Mouse (Mus musculus) myocyte (in vitro differentiated cells): Measurements from ENCODE around the gene Elavl1. TPM values are rescaled to one million over a fixed set of nuclear protein-coding genes. Genes with fewer than 3 reads are reported as not detected.

ENCODE experiments used
- H3K27me3 ChIP-seq: one replicate; pipeline ENCODE4 v1.6.1; 2011; ENCODE audit not compliant: control insufficient read depth, insufficient read depth, insufficient read length
- H3K36me3 ChIP-seq: one replicate; pipeline ENCODE4 v1.6.1; 2011; ENCODE audit not compliant: control insufficient read depth, insufficient read depth
- H3K4me2 ChIP-seq: one replicate; pipeline ENCODE4 v1.6.1; 2011; ENCODE audit warnings: low read depth, control low read depth
- H3K4me3 ChIP-seq: one replicate; pipeline ENCODE4 v1.5.1; 2011; ENCODE audit warnings: mild to moderate bottlenecking, control low read depth, moderate library complexity
- H3K79me2 ChIP-seq: one replicate; pipeline ENCODE4 v1.6.1; 2011; ENCODE audit not compliant: control insufficient read depth, insufficient read depth
- H3ac ChIP-seq: one replicate; pipeline ENCODE4 v1.6.1; 2011; ENCODE audit not compliant: control insufficient read depth, insufficient read length
- CEBPB ChIP-seq: IDR thresholded peaks from 2 replicates; pipeline ENCODE4 v1.6.1; 2011; ENCODE audit warnings: mild to moderate bottlenecking, moderate library complexity; ENCODE audit not compliant: poor library complexity, insufficient read depth, severe bottlenecking
- E2F4 ChIP-seq: IDR thresholded peaks from one replicate; pipeline ENCODE4 v1.6.1; 2011; ENCODE audit warnings: mild to moderate bottlenecking, control low read depth, moderate library complexity; ENCODE audit not compliant: insufficient read depth
- MAX ChIP-seq: IDR thresholded peaks from one replicate; pipeline ENCODE4 v1.6.1; 2011; ENCODE audit warnings: low read depth, mild to moderate bottlenecking, control low read depth
- MYOD1 ChIP-seq, 3 experiments: IDR thresholded peaks; one replicate each; pipeline ENCODE4 v1.6.1; 2011; ENCODE audit warnings: control low read depth in 2 of 3, low read depth in 2 of 3, mild to moderate bottlenecking in 2 of 3, moderate library complexity in 1 of 3; ENCODE audit not compliant: insufficient read length in 2 of 3, control insufficient read depth in 1 of 3
- MYOG ChIP-seq, 3 experiments: IDR thresholded peaks; one replicate each; pipeline ENCODE4 v1.6.1; 2011; ENCODE audit warnings: control low read depth in 2 of 3, low read depth in 2 of 3, mild to moderate bottlenecking in 2 of 3; ENCODE audit not compliant: insufficient read length in 2 of 3, control insufficient read depth in 1 of 3, insufficient read depth in 1 of 3
- POLR2A ChIP-seq: IDR thresholded peaks from one replicate; pipeline ENCODE4 v1.6.1; 2011; ENCODE audit warnings: low read depth, mild to moderate bottlenecking, control low read depth, moderate library complexity; ENCODE audit not compliant: insufficient read length
- POLR2AphosphoS2 ChIP-seq: IDR thresholded peaks from one replicate; pipeline ENCODE4 v1.6.1; 2011; ENCODE audit warnings: low read depth, control low read depth; ENCODE audit not compliant: insufficient read length
- REST ChIP-seq: IDR thresholded peaks from one replicate; pipeline ENCODE4 v1.6.1; 2011; ENCODE audit warnings: mild to moderate bottlenecking, control low read depth, moderate library complexity; ENCODE audit not compliant: insufficient read depth, insufficient read length
- SRF ChIP-seq: IDR thresholded peaks from one replicate; pipeline ENCODE4 v1.6.1; 2011; ENCODE audit warnings: low read depth; ENCODE audit not compliant: control insufficient read depth, insufficient read length
- TCF12 ChIP-seq: IDR thresholded peaks from one replicate; pipeline ENCODE4 v1.6.1; 2011; ENCODE audit warnings: mild to moderate bottlenecking, control low read depth; ENCODE audit not compliant: poor library complexity, insufficient read depth, severe bottlenecking
- TCF3 ChIP-seq: IDR thresholded peaks from one replicate; pipeline ENCODE4 v1.6.1; 2011; ENCODE audit warnings: low read depth, control low read depth; ENCODE audit not compliant: insufficient read length
- USF1 ChIP-seq: IDR thresholded peaks from one replicate; pipeline ENCODE4 v1.6.1; 2011; ENCODE audit warnings: low read depth, mild to moderate bottlenecking, control low read depth, moderate library complexity
- polyA plus RNA-seq: library from polyadenylated mRNA; unstranded; fragments of >200 nt; fragmentation: generic; extraction: Trizol; gene quantifications from one replicate; pipeline ENCODE4 v1.2.1, GENCODE M21; 2012; ENCODE audit warnings: missing spikeins

The Elavl1 gene
- polyA plus RNA-seq, 1 experiment: 44.2 TPM

GRCm38 (mm10) chr8:4324525-4324924, 688 bp downstream of the Elavl1 start:
- Histone ChIP-seq H3ac (peak overlapping the region; percentile 85), H3K4me2 (peak overlapping the region; percentile 90), H3K79me2 (peaks cover 84% of the 10 kb centered on the region), H3K4me3 (peak overlapping the region; percentile 72), H3K36me3 (peaks cover 31% of the 10 kb centered on the region), H3K27me3 (no peaks in the 10 kb centered on the region)
- TF ChIP-seq MYOG (IDR thresholded peaks at IDR 0.05; ENCODE audit: control insufficient read depth in 1 of 3, insufficient read depth in 1 of 3, insufficient read length in 2 of 3, low read depth in 2 of 3): no peak
- no peak for TF ChIP-seq CEBPB
- no peak for TF ChIP-seq MAX
- no peak for TF ChIP-seq POLR2AphosphoS2
- TF ChIP-seq REST: no peak
- no peak for TF ChIP-seq USF1
- TF ChIP-seq TCF12: no peak
- no peak for TF ChIP-seq E2F4
- TF ChIP-seq SRF: no peak

- Histone ChIP-seq H3K36me3 (peaks cover 26% of the 10 kb centered on the region), H3K4me2 (peak overlapping the region; percentile 90), H3K79me2 (peaks cover 90% of the 10 kb centered on the region), H3K27me3 (no peaks in the 10 kb centered on the region), H3ac (peak overlapping the region; percentile 85), H3K4me3 (peak overlapping the region; percentile 72)
- TF ChIP-seq TCF3 (no peak), TCF12 (no peak), USF1 (no peak), CEBPB (no peak), SRF (no peak), REST (no peak), MAX (no peak), POLR2A (no peak), POLR2AphosphoS2 (no peak), MYOG (IDR thresholded peaks at IDR 0.05; ENCODE audit: control insufficient read depth in 1 of 3, insufficient read depth in 1 of 3, insufficient read length in 2 of 3, low read depth in 2 of 3) (no peak), E2F4 (no peak), MYOD1 (IDR thresholded peaks at IDR 0.05; ENCODE audit: control insufficient read depth in 1 of 3, insufficient read length in 2 of 3, low read depth in 2 of 3) (no peak)
Observed at GRCm38 (mm10) chr8:4323917-4324316, 1.3 kb downstream of the Elavl1 start.

DNA sequence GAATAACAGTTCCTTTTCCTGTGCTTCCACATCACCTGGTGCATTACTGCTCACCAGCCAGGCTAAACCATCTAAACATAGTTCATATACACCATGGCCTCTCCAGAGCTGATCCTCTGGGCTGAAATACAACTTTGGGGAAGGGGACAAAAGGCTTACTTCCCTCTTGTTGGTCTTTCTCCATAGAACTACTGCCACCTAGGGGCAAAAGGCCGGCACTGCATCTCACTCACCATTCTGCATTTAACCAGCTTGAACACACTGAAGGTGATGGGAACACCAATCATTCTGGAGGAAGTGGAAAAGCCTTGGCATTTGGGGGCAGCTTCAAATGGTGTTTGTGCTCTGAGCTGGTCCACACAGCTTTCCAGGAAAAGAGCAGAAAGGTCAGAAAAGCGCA, 2.7 kb downstream of the Elavl1 start:
- H3ac ChIP-seq: no peak overlapping the region
- peaks cover 94% of the 10 kb centered on the region for H3K79me2 ChIP-seq
- H3K4me2 ChIP-seq: peak overlapping the region; percentile 90
- H3K4me3 ChIP-seq: peak overlapping the region; percentile 72
- H3K36me3 ChIP-seq: peaks cover 13% of the 10 kb centered on the region
- no peaks in the 10 kb centered on the region for H3K27me3 ChIP-seq
- TF ChIP-seq USF1: no peak
- no peak for TF ChIP-seq E2F4
- no peak for TF ChIP-seq REST
- TF ChIP-seq TCF12: no peak
- no peak for TF ChIP-seq MYOG (IDR thresholded peaks at IDR 0.05; ENCODE audit: control insufficient read depth in 1 of 3, insufficient read depth in 1 of 3, insufficient read length in 2 of 3, low read depth in 2 of 3)
- no peak for TF ChIP-seq MAX
- TF ChIP-seq MYOD1 (IDR thresholded peaks at IDR 0.05; ENCODE audit: control insufficient read depth in 1 of 3, insufficient read length in 2 of 3, low read depth in 2 of 3): no peak
- no peak for TF ChIP-seq POLR2AphosphoS2
- no peak for TF ChIP-seq POLR2A
- no peak for TF ChIP-seq SRF
- TF ChIP-seq CEBPB: no peak
- TF ChIP-seq TCF3: no peak

DNA sequence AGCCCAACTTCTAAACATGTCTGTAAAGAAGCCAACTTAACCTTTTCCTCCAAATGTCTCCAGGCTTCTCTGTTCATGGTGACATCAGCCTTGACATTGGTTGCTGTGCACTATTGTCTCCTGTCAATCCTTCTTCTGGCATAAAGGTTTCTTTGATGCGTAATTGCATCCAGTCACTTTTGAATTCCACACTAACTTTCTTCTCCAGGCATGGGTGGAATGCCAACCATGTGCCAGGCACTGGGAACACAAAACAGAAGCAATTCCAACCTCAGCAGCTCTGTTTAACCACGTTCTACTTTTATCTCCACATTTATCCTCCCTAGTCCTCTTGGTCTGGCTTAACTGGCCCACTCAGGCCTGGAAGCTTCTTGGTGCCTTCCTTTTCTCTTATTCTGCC, 4.2 kb downstream of the Elavl1 start:
- Histone ChIP-seq H3K27me3 (no peaks in the 10 kb centered on the region), H3K36me3 (peaks cover 18% of the 10 kb centered on the region), H3K4me2 (peak overlapping the region; percentile 7), H3K4me3 (no peak overlapping the region), H3K79me2 (peaks cover 94% of the 10 kb centered on the region), H3ac (no peak overlapping the region)
- no peak for TF ChIP-seq POLR2A
- no peak for TF ChIP-seq USF1
- no peak for TF ChIP-seq SRF
- no peak for TF ChIP-seq E2F4

DNA sequence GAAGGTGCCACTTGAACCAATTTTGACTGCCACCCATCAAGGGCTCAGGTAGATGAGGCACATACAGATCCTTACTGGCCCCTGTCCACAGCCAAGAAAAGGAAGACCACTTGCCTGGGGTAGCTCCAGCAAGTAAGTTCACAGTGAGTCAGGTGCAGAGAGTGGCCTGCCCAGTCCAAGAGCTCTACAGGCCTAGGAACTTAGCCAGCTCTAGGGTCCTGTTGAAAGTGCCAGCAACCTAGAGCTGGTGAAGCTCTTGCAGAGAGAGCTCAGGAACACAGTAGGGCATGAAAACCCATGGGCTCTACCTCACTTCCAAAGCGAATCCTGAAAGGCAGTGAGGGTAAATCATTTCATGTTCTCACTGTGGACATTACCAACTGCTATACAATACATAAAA, 4.8 kb downstream of the Elavl1 start:
- TF ChIP-seq MAX (no peak), USF1 (no peak), TCF3 (no peak), POLR2A (no peak)
- no peak overlapping the region for H3K4me3 ChIP-seq

More for the DNA sequence above, 4.8 kb downstream of the Elavl1 start:
- Histone ChIP-seq H3K79me2 (peaks cover 94% of the 10 kb centered on the region), H3K27me3 (no peaks in the 10 kb centered on the region), H3K36me3 (peaks cover 18% of the 10 kb centered on the region), H3K4me2 (peak overlapping the region; percentile 61), H3ac (no peak overlapping the region)
